Mouse (Mus musculus) central nervous system, embryonic 11.5 days (tissue): Measurements from ENCODE around the gene Cdca5. TPM values are rescaled to one million over a fixed set of nuclear protein-coding genes. Genes with fewer than 3 reads are reported as not detected.

ENCODE experiments used
- polyA plus RNA-seq: library from polyadenylated mRNA; depleted of rRNA; stranded (reverse); fragments of >200 nt; gene quantifications from 2 replicates; pipeline ENCODE4 v1.2.3, GENCODE M21; 2012; rRNA removed

The Cdca5 gene
- polyA plus RNA-seq, 1 experiment = 39.7 TPM

Other genes with a start within 250 kb of the Cdca5 start
- 22.2 and 23.3 TPM in 2 replicates for gene Frmd8, start 209.7 kb upstream of the Cdca5 start, polyA plus RNA-seq
- 2.3 and 3.2 TPM in 2 replicates for gene Slc25a45, start 207.2 kb upstream of the Cdca5 start, polyA plus RNA-seq
- 9.3 and 9.8 TPM in 2 replicates for gene Tigd3, start 190.8 kb upstream of the Cdca5 start, polyA plus RNA-seq
- gene Dpf2, start 172.0 kb upstream of the Cdca5 start, polyA plus RNA-seq = 187 and 201 TPM in 2 replicates
- 2.4 and 2.9 TPM in 2 replicates for gene Cdc42ep2, start 160.2 kb upstream of the Cdca5 start, polyA plus RNA-seq
- 74.4 and 80.7 TPM in 2 replicates for gene Pola2, start 120.8 kb upstream of the Cdca5 start, polyA plus RNA-seq
- gene Slc22a20, start 98.8 kb upstream of the Cdca5 start, polyA plus RNA-seq = not detected in 2 replicates
- 5.6 and 7.9 TPM in 2 replicates for gene Capn1, start 69.1 kb upstream of the Cdca5 start, polyA plus RNA-seq
- gene Syvn1, start 38.4 kb upstream of the Cdca5 start, polyA plus RNA-seq = 29.2 and 32.8 TPM in 2 replicates
- gene Mrpl49, start 27.2 kb upstream of the Cdca5 start, polyA plus RNA-seq = 53.7 and 58.8 TPM in 2 replicates
- 1,645 and 2,151 TPM in 2 replicates for gene Fau, start 27.1 kb upstream of the Cdca5 start, polyA plus RNA-seq
- 27.7 and 31.3 TPM in 2 replicates for gene Znhit2, start 23.8 kb upstream of the Cdca5 start, polyA plus RNA-seq
- 42.8 and 53.5 TPM in 2 replicates for gene Tm7sf2, start 16.6 kb upstream of the Cdca5 start, polyA plus RNA-seq
- gene Vps51, start 7.8 kb upstream of the Cdca5 start, polyA plus RNA-seq = 74.8 and 88.1 TPM in 2 replicates
- 0.16 and 0.39 TPM in 2 replicates for gene Tmem262, start 5.0 kb upstream of the Cdca5 start, polyA plus RNA-seq
- gene Gm28374, start 2.7 kb upstream of the Cdca5 start, polyA plus RNA-seq = 0.67 and 1.7 TPM in 2 replicates
- gene Zfpl1, start within 50 bp of the Cdca5 start, polyA plus RNA-seq = 47.5 and 73.8 TPM in 2 replicates
- 1.3 and 1.6 TPM in 2 replicates for gene AC131692.1, start 9.4 kb downstream of the Cdca5 start, polyA plus RNA-seq
- 2.8 and 3.9 TPM in 2 replicates for gene Naaladl1, start 20.8 kb downstream of the Cdca5 start, polyA plus RNA-seq
- gene Sac3d1, start 33.7 kb downstream of the Cdca5 start, polyA plus RNA-seq = 41.9 and 69.7 TPM in 2 replicates
- gene Snx15, start 43.3 kb downstream of the Cdca5 start, polyA plus RNA-seq = 27.4 and 36.9 TPM in 2 replicates
- not detected in 2 replicates for gene Batf2, start 56.0 kb downstream of the Cdca5 start, polyA plus RNA-seq
- 55.9 and 75.4 TPM in 2 replicates for gene Arl2, start 56.6 kb downstream of the Cdca5 start, polyA plus RNA-seq
- not detected in 2 replicates for gene Majin, start 99.4 kb downstream of the Cdca5 start, polyA plus RNA-seq
- gene Gpha2, start 141.4 kb downstream of the Cdca5 start, polyA plus RNA-seq = 0.16 and 1.1 TPM in 2 replicates
- 35.9 and 56.4 TPM in 2 replicates for gene Ppp2r5b, start 150.9 kb downstream of the Cdca5 start, polyA plus RNA-seq
- 11.8 and 15.7 TPM in 2 replicates for gene Atg2a, start 156.7 kb downstream of the Cdca5 start, polyA plus RNA-seq
- gene Ehd1, start 191.7 kb downstream of the Cdca5 start, polyA plus RNA-seq = 143 and 275 TPM in 2 replicates
- gene Cdc42bpg, start 221.5 kb downstream of the Cdca5 start, polyA plus RNA-seq = 6.8 and 8.0 TPM in 2 replicates
- gene Men1, start 250.0 kb downstream of the Cdca5 start, polyA plus RNA-seq = 84.2 and 116 TPM in 2 replicates